Mouse (Mus musculus) small intestine, adult 2 months (tissue): ENCODE data around the gene Synpo2l.

ENCODE experiments used
- CTCF ChIP-seq: fragments of 200-500 bp; IDR thresholded peaks from 2 replicates; pipeline ENCODE4 v1.5.1; 2012; ENCODE audit warnings: low read depth, mild to moderate bottlenecking, control low read depth, inconsistent platforms, low read length, moderate library complexity, mixed read lengths; ENCODE audit not compliant: insufficient replicate concordance, insufficient read length; ENCODE audit errors: extremely low read depth
- POLR2A ChIP-seq: fragments of 200-500 bp; IDR thresholded peaks from 2 replicates; pipeline ENCODE4 v1.6.1; 2012; ENCODE audit warnings: low read depth, mild to moderate bottlenecking, control low read depth, inconsistent platforms, low read length, moderate library complexity

- TF ChIP-seq CTCF (no peak), POLR2A (no peak)
These were observed 41.2 kb downstream of the Synpo2l start for GRCm38 (mm10) chr14:20626971-20627370.
